Mouse (Mus musculus): Measurements from ENCODE around the gene Fam161a.

- no peak for TF ChIP-seq CTCF (IDR thresholded peaks at IDR 0.05; ENCODE audit: low read depth, low read length)
- no peak for TF ChIP-seq GATA1 (IDR thresholded peaks at IDR 0.05; ENCODE audit: borderline replicate concordance, low read length)
- TF ChIP-seq POLR2AphosphoS5 (IDR thresholded peaks at IDR 0.05; ENCODE audit: insufficient replicate concordance, low read depth, low read length), result no peak
- no peak for TF ChIP-seq TAL1 (conservative IDR thresholded peaks at IDR 0.05; ENCODE audit: low read depth, low read length)
Measured at GRCm38 (mm10) chr11:22970546-22970945, 36.8 kb upstream of the Fam161a start.

All from G1E (cell line).